Mouse (Mus musculus) adrenal gland, postnatal 4 days (tissue): ENCODE data around the gene Snx12. TPM values are rescaled to one million over a fixed set of nuclear protein-coding genes. Genes with fewer than 3 reads are reported as not detected.

Experiments
- DNase-seq, 2 experiments: peaks; one replicate each; pipeline ENCODE4 v3.0.0; 2021 to 2022; ENCODE audit warnings: low spot score in 2 of 2, mixed read lengths in 2 of 2
- long read RNA-seq, 2 experiments: library from polyadenylated mRNA; stranded (forward); transcript quantifications; one replicate each; pipeline ENCODE4 v2.0.0; 2021
- total RNA-seq, 2 experiments: library from RNA; stranded (reverse); gene quantifications; 2 replicates each; pipeline ENCODE4 v1.2.3; 2021

The Snx12 gene
- total RNA-seq = 10 to 100 TPM; 58.5 to 61.6 TPM
- long read RNA-seq, experiment 1, transcript Snx12-204 (6 exons, 1,114 nt) = major isoform, 7 of 22 reads
- long read RNA-seq, experiment 1, partial matches to known transcripts = 5 of 22 reads
- long read RNA-seq, experiment 1, other reads (novel, unspliced or antisense) = 5 of 22 reads
- long read RNA-seq, experiment 2, transcript Snx12-204 (6 exons, 1,114 nt) = major isoform, 7 of 23 reads
- long read RNA-seq, experiment 2, partial matches to known transcripts = 6 of 23 reads
- long read RNA-seq, experiment 2, other reads (novel, unspliced or antisense) = 7 of 23 reads

- peak; percentile 56 to 58 for DNase-seq
Measured at GRCm38 (mm10) chrX:101221834-101222795, at the start of gene Snx12. Gene Snx12 (minus strand): TSS chrX:101222563.

DNA sequence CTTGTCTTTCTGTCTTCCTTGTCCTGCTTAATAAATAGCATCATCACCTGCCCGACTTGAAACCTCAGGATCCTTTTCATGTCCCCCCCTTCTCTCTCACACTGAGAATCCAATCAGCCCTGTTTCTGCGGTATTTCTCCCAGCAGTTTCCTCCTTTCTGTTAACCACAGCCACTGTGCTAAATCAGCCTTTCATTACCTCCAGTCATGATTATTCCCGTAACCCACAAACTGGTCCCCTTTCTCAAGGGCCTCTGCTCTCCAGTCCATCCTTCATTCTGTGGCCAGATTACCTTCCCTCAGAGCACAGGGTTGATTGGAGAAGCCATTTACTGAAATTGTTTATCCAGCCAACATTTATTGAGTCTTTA, 46.4 kb upstream of the Snx12 start, which contains the start of gene Gm20489:
Gm20489 (minus strand) TSS at position 269 of the 370 bp plus-strand sequence.
- no peak for DNase-seq

GRCm38 (mm10) chrX:101268025-101268754, 45.8 kb upstream of the Snx12 start, which contains the start of gene Il2rg:
Gene Il2rg (minus strand): TSS chrX:101268255.
- no peak for DNase-seq

GRCm38 (mm10) chrX:101266631-101267030, 44.3 kb upstream of the Snx12 start:
- DNase-seq = no peak

DNA sequence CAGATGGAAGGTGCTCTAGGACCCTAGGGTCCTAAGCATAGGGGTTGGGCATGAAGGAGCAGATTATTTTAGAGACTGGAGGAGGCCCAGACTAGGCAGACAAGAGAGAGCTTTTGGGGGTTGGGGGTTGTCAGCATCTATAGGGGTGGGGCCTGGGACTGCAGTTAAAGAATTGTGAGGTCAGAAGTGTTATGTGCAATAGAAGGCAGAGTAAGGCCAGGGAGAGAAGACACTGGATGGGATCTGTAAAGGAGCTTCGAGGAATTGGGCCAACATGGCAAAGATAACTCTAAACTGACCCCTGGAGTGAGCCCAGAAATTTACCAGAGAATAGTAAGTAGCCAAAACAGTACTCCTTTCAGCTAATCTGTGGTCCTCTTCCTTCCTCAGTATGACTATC, 41.5 kb upstream of the Snx12 start, which contains the start of gene Gm614:
Gm614 (minus strand) TSS at position 101 of the 400 bp plus-strand sequence.
- no peak for DNase-seq

DNA sequence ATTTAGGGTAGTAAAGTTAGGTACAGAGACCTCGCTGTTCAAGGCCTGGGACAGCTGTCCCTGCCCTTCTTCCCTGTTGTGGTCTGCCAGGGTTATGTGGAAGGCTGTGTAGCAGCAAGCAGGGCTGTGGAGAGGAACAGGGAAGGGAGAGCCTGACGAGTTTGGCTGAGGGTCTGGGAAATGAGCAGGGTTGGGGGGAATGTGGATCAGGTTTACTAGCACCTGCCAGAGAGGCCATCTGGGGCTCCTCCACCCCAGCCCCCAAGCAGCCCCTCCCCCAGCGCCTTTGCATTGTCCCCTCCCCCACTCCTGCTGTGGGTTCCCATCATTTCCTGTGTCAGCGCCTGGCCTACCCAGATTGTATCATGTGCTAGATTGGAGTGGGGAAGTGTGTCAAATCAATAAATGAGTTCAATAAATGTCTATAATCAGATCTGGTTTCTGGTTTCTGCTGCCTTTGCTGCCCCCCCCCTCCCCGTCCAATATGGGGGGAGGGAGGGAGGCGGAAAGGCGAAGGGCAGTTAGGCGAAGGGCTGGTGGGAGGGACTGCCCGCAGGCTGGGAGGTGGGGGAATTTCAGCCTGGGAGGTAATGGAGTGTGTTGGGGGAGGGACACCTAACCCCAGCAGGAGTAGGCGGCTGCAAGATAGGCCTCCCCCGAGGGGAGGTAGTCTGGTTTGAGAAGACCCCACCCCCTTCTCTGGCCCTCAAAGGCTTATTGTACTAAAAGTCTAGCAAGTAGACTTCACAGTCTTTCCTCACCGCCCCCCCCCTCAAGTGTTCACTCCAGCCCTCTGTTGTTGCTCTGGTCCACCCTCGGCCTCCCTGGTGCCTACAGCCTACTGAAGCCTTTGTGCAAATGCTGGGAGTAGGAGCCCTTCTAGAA, 38.3 kb upstream of the Snx12 start:
- DNase-seq = no peak

DNA sequence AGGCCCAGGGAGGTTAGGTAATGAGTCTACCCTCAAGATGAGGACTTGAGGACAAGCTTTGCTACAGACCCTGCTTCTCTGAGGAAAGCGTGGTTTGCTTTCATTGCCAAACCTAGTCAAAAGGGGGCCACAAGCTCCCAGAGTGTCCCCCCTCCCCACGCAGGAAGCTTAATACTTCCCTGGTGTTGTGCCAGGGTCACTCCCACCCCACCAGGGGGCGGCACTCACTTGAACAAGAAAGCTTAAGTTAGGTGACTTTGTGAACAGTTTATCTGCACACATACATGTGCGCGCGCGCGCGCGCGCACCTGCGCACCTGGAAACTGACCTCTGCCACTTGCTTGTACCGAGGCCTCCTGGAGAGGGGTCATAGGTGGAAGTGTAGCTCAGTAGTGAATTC, 34.2 kb upstream of the Snx12 start:
- DNase-seq = no peak

DNA sequence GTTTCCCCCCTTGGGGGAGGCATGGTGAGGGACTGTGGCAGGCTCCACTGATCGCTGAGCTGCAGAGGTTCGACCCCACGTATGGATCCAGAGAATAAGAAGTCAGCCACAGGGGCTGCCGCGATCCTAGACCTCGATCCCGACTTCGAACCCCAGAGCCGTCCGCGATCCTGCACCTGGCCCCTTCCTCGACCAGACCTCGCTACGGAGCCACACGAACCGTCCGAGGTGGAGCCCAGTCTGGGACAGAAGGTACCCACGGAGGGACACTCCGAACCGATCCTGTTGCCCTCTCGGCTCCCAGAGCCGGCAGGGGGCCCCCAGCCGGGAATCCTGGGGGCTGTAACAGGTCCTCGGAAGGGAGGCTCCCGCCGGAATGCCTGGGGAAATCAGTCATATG, 32.4 kb upstream of the Snx12 start:
- DNase-seq = no peak

- peak; percentile 44 to 66 for DNase-seq
Measured at GRCm38 (mm10) chrX:101253952-101254729, 31.8 kb upstream of the Snx12 start, which contains the start of gene Foxo4. Gene Foxo4 (plus strand): TSS chrX:101254528.

- DNase-seq = no peak
Measured at GRCm38 (mm10) chrX:101245011-101245410, 22.6 kb upstream of the Snx12 start.

DNA sequence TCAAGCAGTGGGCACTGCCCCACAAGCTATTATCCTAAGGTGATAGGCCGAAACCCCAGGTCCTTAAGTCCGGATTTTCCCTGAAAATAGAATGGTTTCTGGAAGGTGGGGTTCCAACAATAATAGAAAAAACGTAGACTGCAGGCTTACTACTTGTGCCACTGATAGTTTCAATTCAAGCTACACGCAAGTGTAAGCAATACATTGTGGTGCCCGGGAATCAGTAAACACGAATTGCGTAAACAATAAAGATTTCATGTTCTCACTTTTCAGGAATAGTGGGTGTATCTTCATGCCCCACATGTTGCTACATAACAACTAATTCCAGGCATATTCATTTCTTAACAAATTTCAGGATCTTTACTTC, 416 bp upstream of the Snx12 start:
- DNase-seq = no peak

GRCm38 (mm10) chrX:101189285-101189684, 33.1 kb downstream of the Snx12 start:
- DNase-seq = no peak

- DNase-seq = no peak
Measured at GRCm38 (mm10) chrX:101187647-101188046, 34.7 kb downstream of the Snx12 start.

DNA sequence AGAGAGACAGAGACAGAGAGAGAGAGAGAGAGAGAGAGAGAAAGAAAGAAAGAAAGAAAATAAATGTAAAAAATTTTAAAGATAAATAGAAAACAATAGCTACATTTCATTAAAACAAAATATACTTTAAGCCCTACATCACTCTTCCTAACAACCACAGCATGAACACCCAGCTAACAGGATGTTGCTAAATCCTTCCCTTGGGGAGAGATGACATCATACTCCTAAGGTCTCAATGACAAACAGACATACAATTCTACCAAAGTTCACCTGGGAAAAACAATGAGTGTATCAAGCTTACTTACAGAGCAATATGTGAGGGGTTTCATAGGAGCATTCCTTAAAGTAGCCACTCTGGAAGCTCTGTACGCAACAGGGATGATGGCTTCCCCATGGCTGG, 49.0 kb downstream of the Snx12 start:
- no peak for DNase-seq

- DNase-seq = no peak
Measured at GRCm38 (mm10) chrX:101168425-101168824, 53.9 kb downstream of the Snx12 start.

DNA sequence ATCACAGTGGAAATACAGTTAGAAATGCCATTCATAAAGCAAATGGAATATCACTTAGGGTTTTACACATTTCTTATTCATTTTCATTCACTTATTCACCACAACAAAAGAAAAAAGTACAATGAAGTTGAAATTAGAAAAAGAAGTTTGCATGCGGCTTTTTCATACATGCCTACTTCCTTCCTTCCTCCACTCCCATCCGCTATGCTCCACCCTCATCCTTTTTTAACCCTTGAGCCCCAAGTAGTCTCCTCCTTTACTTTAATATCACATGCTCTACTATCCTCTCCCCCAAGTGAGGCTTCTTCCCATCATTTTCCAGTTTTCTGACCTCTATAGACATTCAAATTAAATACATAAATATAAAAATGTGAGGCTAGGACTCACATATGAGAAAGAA, 58.6 kb downstream of the Snx12 start:
- no peak for DNase-seq

DNA sequence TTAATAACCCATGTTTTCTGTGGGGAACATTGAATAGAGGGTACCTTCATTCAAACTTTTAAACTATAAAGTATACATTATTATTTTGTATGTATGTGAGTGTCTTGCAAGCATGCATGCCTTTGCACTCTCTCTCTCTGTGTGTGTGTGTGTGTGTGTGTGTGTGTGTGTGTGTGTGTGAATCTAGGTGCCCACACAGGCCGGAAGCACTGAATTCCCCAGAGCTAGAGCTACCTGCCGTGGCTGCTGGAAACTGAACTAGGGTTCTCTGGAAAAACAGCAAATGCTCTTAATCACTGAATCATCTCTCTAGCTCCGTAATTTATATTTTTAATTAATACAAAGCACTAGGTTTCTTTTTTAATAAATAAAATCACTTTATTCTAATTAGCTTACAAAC, 59.1 kb downstream of the Snx12 start:
- DNase-seq = no peak

DNA sequence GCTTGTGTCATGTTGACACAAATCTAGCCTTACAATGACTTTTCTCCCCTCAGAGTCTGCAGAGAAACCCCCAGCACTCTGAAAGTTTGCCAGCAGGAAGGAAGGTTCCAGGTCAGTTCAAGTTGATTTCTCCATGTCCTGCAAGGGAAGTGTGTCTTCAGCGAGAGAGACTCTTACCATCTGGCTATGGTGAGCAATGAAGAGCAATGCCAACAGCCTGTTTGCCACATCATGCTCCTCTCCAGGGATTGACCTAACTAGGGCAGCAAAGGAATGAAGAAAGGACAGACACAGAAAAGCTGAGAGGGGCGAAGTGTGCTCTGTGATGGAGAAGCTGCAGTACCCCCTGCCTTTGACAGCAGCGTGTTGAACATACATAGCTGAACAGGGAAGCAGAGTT, 59.8 kb downstream of the Snx12 start:
- DNase-seq = no peak

DNA sequence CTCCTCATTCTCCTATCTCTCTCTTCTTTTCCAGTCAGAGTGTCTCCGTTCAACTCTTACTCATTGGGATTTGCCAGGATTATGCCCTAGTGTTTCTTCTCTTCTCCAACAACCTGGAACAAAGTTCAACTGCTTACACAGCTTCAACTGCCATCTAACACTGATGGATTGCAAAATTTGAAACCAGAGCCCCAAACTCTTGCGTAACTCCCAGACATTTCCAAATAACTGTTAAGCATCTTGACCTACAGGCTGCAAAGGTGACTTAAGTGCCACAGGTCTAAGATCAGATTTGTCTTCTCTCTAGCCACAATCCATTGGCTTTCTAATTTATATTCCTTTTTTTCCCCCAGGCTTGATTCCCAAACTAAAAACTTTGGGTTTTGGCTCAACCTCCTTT, 64.9 kb downstream of the Snx12 start:
- DNase-seq = no peak

- DNase-seq = no peak
Measured at GRCm38 (mm10) chrX:101156369-101156768, 66.0 kb downstream of the Snx12 start.
